Mouse (Mus musculus): ENCODE data around the gene Ltb. TPM values are rescaled to one million over a fixed set of nuclear protein-coding genes. Genes with fewer than 3 reads are reported as not detected.

Ltb gene
- polyA plus RNA-seq, 1 experiment from 2014 or later: 1.0 TPM

DNA sequence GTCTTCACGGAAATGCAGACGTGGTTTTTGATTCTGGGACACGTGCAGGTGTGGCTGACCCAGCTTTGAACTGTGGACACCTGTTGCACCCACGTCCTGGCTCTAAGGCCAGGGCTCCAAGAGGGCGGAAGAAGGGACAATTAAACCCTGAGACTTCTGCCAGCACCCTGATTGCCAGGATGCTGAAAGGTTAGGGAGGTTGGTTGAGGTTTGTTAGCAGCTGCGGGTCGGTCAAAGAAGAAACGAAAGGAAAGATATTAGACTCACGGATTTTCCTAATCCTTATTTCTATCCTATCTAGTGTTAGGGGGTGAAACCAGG is 2.0 kb downstream of the Ltb start:
- Histone ChIP-seq H3K4me1 (replicated peaks; ENCODE audit: insufficient read depth, low read length) (peaks cover 3% of the 10 kb centered on the region; the same call in 1 of the 2 replicates), H3K27me3 (ENCODE audit: insufficient read depth, low read length) (peaks cover 7% of the 10 kb centered on the region; the same call in 1 of the 2 replicates), H3K36me3 (ENCODE audit: insufficient read depth, low read length) (no peaks in the 10 kb centered on the region), H3K4me2 (ENCODE audit: low read length) (peak overlapping the region; percentile 91), H3K4me3 (replicated peaks; ENCODE audit: low read depth, low read length) (peak overlapping the region; percentile 43), H3K27ac (no peak overlapping the region), H3K9me3 (replicated peaks; ENCODE audit: low read length) (no peaks in the 10 kb centered on the region), H3K9ac (ENCODE audit: low read depth, low read length) (peak overlapping the region; percentile 56; the same call in 1 of the 2 replicates)
- WGBS: 24% methylated on average over 9 of the region's 9 CpGs
- ATAC-seq (replicated peaks; ENCODE audit: low FRiP score, low read depth) (0 out of 2 replicates have a peak, but pooled peaks have one; percentile 23), DNase-seq (ENCODE audit: low spot score) (no peak)
- TF ChIP-seq CTCF (IDR thresholded peaks at IDR 0.05; ENCODE audit: low read depth): no peak

- no peaks in the 10 kb centered on the region for H3K36me3 ChIP-seq (ENCODE audit: insufficient read depth, low read length)
- no peak overlapping the region for H3K27ac ChIP-seq
- DNase-seq (ENCODE audit: low spot score) (no peak), ATAC-seq (replicated peaks; ENCODE audit: low FRiP score, low read depth) (no peak)
- no peaks in the 10 kb centered on the region for H3K9me3 ChIP-seq (replicated peaks; ENCODE audit: low read length)
- no peak overlapping the region for H3K9ac ChIP-seq (ENCODE audit: low read depth, low read length)
- 31% methylated on average over 4 of the region's 6 CpGs for whole genome bisulfite sequencing
- H3K4me2 ChIP-seq (ENCODE audit: low read length): no peak overlapping the region
- no peak overlapping the region for H3K4me3 ChIP-seq (replicated peaks; ENCODE audit: low read depth, low read length)
- H3K4me1 ChIP-seq (replicated peaks; ENCODE audit: insufficient read depth, low read length): peaks cover 3% of the 10 kb centered on the region; the same call in 1 of the 2 replicates
- TF ChIP-seq CTCF (IDR thresholded peaks at IDR 0.05; ENCODE audit: low read depth): no peak
- peaks cover 7% of the 10 kb centered on the region; the same call in 1 of the 2 replicates for H3K27me3 ChIP-seq (ENCODE audit: insufficient read depth, low read length)
Observed at GRCm38 (mm10) chr17:35197126-35197525, 2.9 kb downstream of the Ltb start.

GRCm38 (mm10) chr17:35198029-35198428 is 3.8 kb downstream of the Ltb start:
- Histone ChIP-seq H3K27ac (no peak overlapping the region), H3K4me2 (ENCODE audit: low read length) (no peak overlapping the region), H3K36me3 (ENCODE audit: insufficient read depth, low read length) (no peaks in the 10 kb centered on the region), H3K27me3 (ENCODE audit: insufficient read depth, low read length) (peaks cover 7% of the 10 kb centered on the region; the same call in 1 of the 2 replicates), H3K4me1 (replicated peaks; ENCODE audit: insufficient read depth, low read length) (peaks cover 3% of the 10 kb centered on the region; the same call in 1 of the 2 replicates), H3K9me3 (replicated peaks; ENCODE audit: low read length) (no peaks in the 10 kb centered on the region), H3K9ac (ENCODE audit: low read depth, low read length) (no peak overlapping the region), H3K4me3 (replicated peaks; ENCODE audit: low read depth, low read length) (no peak overlapping the region)
- DNase-seq (ENCODE audit: low spot score) (no peak), ATAC-seq (replicated peaks; ENCODE audit: low FRiP score, low read depth) (no peak)
- no peak for TF ChIP-seq CTCF (IDR thresholded peaks at IDR 0.05; ENCODE audit: low read depth)
- WGBS: 73% methylated on average over 7 of the region's 7 CpGs

- no peak for DNase-seq (ENCODE audit: low spot score)
- Histone ChIP-seq H3K27ac (no peak overlapping the region), H3K4me3 (replicated peaks; ENCODE audit: low read depth, low read length) (no peak overlapping the region), H3K36me3 (ENCODE audit: insufficient read depth, low read length) (no peaks in the 10 kb centered on the region), H3K4me1 (replicated peaks; ENCODE audit: insufficient read depth, low read length) (peaks cover 3% of the 10 kb centered on the region; the same call in 1 of the 2 replicates), H3K9me3 (replicated peaks; ENCODE audit: low read length) (no peaks in the 10 kb centered on the region), H3K4me2 (ENCODE audit: low read length) (no peak overlapping the region), H3K27me3 (ENCODE audit: insufficient read depth, low read length) (peaks cover 7% of the 10 kb centered on the region; the same call in 1 of the 2 replicates), H3K9ac (ENCODE audit: low read depth, low read length) (no peak overlapping the region)
- 31% methylated on average over 8 of the region's 8 CpGs for WGBS
- TF ChIP-seq CTCF (IDR thresholded peaks at IDR 0.05; ENCODE audit: low read depth): no peak
- no peak for ATAC-seq (replicated peaks; ENCODE audit: low FRiP score, low read depth)
Observed at GRCm38 (mm10) chr17:35198946-35199345, 4.7 kb downstream of the Ltb start.

DNA sequence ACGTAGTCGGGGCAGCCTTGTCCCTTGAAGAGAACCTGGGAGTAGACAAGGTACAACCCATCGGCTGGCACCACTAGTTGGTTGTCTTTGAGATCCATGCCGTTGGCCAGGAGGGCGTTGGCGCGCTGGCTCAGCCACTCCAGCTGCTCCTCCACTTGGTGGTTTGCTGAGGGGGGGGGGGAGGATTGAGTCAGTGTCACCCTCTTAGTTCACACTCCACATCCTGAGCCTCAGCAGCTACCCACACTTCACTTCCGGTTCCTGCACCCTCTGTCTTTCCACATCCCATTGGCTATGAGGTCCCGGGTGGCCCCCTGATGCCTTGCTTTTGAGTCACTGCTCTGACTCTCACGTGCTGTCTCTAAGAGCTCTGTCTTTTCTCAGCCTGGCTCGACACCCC is 6.2 kb downstream of the Ltb start:
- Histone ChIP-seq H3K4me3 (replicated peaks; ENCODE audit: low read depth, low read length) (no peak overlapping the region), H3K9ac (ENCODE audit: low read depth, low read length) (no peak overlapping the region), H3K27me3 (ENCODE audit: insufficient read depth, low read length) (no peaks in the 10 kb centered on the region), H3K4me1 (replicated peaks; ENCODE audit: insufficient read depth, low read length) (0 out of 2 replicates have a peak, but pooled peaks cover 3% of the 10 kb centered on the region), H3K9me3 (replicated peaks; ENCODE audit: low read length) (no peaks in the 10 kb centered on the region), H3K27ac (no peak overlapping the region), H3K4me2 (ENCODE audit: low read length) (no peak overlapping the region), H3K36me3 (ENCODE audit: insufficient read depth, low read length) (no peaks in the 10 kb centered on the region)
- no peak for DNase-seq (ENCODE audit: low spot score)
- no peak for TF ChIP-seq CTCF (IDR thresholded peaks at IDR 0.05; ENCODE audit: low read depth)
- 88% methylated on average over 11 of the region's 11 CpGs for WGBS
- no peak for ATAC-seq (replicated peaks; ENCODE audit: low FRiP score, low read depth)

DNA sequence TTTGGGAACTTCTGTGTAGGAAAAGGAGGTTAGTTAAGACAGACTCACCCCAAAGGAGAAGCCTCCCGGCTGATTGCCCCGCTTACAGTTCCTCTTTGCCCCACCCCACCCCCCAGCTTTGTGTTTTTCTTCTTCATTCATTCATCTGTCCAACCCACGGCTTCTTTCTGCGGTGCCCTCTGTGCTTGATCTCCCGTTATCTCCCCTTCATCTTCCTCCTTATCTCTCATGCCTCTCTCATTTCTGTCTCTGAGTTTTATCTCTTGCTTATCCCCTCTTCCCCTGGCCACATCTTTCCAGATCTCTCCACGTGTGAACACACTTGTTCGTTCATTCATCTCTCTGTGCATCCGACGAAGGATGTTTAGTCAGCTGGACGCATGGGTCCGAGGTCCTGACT is 6.9 kb downstream of the Ltb start:
- no peak overlapping the region for H3K27ac ChIP-seq
- H3K4me2 ChIP-seq (ENCODE audit: low read length): no peak overlapping the region
- H3K4me1 ChIP-seq (replicated peaks; ENCODE audit: insufficient read depth, low read length): 0 out of 2 replicates have a peak, but pooled peaks cover 2% of the 10 kb centered on the region
- ATAC-seq (replicated peaks; ENCODE audit: low FRiP score, low read depth) (no peak), DNase-seq (ENCODE audit: low spot score) (no peak)
- no peak for TF ChIP-seq CTCF (IDR thresholded peaks at IDR 0.05; ENCODE audit: low read depth)
- 52% methylated on average over 11 of the region's 11 CpGs for WGBS
- no peaks in the 10 kb centered on the region for H3K27me3 ChIP-seq (ENCODE audit: insufficient read depth, low read length)
- no peak overlapping the region for H3K4me3 ChIP-seq (replicated peaks; ENCODE audit: low read depth, low read length)
- H3K9me3 ChIP-seq (replicated peaks; ENCODE audit: low read length): no peaks in the 10 kb centered on the region
- H3K9ac ChIP-seq (ENCODE audit: low read depth, low read length): no peak overlapping the region
- H3K36me3 ChIP-seq (ENCODE audit: insufficient read depth, low read length): no peaks in the 10 kb centered on the region

DNA sequence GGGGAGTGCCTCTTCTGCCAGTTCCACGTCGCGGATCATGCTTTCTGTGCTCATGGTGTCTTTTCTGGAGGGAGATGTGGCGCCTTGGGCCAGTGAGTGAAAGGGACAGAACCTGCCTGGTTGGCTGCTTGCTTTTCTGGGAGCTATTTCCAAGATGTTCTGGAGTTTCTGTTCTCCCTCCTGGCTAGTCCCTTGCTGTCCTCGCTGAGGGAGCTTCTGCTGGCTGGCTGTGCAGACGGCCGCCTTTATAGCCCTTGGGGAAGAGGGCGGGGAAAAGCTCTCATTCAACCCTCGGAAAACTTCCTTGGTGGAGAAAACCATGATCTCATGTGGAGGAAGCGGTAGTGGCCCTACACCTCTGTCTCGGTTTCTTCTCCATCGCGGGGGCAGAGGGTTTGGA is 7.5 kb downstream of the Ltb start, which contains the start of gene Tnf:
Tnf (minus strand) TSS at position 221 of the 400 bp plus-strand sequence.
- no peak for TF ChIP-seq CTCF (IDR thresholded peaks at IDR 0.05; ENCODE audit: low read depth)
- ATAC-seq (replicated peaks; ENCODE audit: low FRiP score, low read depth): no peak
- H3K9ac ChIP-seq (ENCODE audit: low read depth, low read length): no peak within 1 kb of the TSS
- H3K36me3 ChIP-seq (ENCODE audit: insufficient read depth, low read length): no peaks in the 10 kb centered on the region
- H3K4me1 ChIP-seq (replicated peaks; ENCODE audit: insufficient read depth, low read length): no peaks in the 10 kb centered on the region
- no peaks in the 10 kb centered on the region for H3K9me3 ChIP-seq (replicated peaks; ENCODE audit: low read length)
- H3K4me3 ChIP-seq (replicated peaks; ENCODE audit: low read depth, low read length): no peak within 1 kb of the TSS
- no peaks in the 10 kb centered on the region for H3K27me3 ChIP-seq (ENCODE audit: insufficient read depth, low read length)
- peak within 1 kb of the TSS; percentile 4; the same call in 1 of the 2 replicates for H3K4me2 ChIP-seq (ENCODE audit: low read length)
- DNase-seq (ENCODE audit: low spot score): peak; percentile 54
- no peak within 1 kb of the TSS for H3K27ac ChIP-seq
- 23% methylated on average over 13 of the region's 13 CpGs for WGBS

Measured in kidney, postnatal 0 days (tissue).